Mouse (Mus musculus) frontal cortex, postnatal 14 days (tissue): ENCODE measurements around the gene Pbx2.

Experiments used
- DNase-seq, 2 experiments: peaks; one replicate each; pipeline ENCODE4 v3.0.0; 2022; ENCODE audit warnings: low spot score in 2 of 2

The Pbx2 gene

GRCm38 (mm10) chr17:34578070-34578469 lies 13.0 kb upstream of the Pbx2 start:
- DNase-seq = no peak

GRCm38 (mm10) chr17:34582528-34582927 lies 8.5 kb upstream of the Pbx2 start:
- DNase-seq = no peak

- no peak for DNase-seq
These were observed 7.7 kb upstream of the Pbx2 start for GRCm38 (mm10) chr17:34583397-34583796.

GRCm38 (mm10) chr17:34583819-34584218 lies 7.2 kb upstream of the Pbx2 start:
- no peak for DNase-seq

- DNase-seq = no peak
These were observed 5.9 kb upstream of the Pbx2 start for GRCm38 (mm10) chr17:34585121-34585520.

GRCm38 (mm10) chr17:34585877-34586771 lies 4.9 kb upstream of the Pbx2 start:
- DNase-seq = no peak

GRCm38 (mm10) chr17:34586796-34587422 lies 4.2 kb upstream of the Pbx2 start:
- peak; percentile 84 to 88 for DNase-seq

GRCm38 (mm10) chr17:34587423-34587811 lies 3.6 kb upstream of the Pbx2 start:
- DNase-seq = peak; percentile 95 to 97

GRCm38 (mm10) chr17:34587814-34588213 lies 3.3 kb upstream of the Pbx2 start:
- no peak for DNase-seq

- DNase-seq = no peak
These were observed 2.3 kb upstream of the Pbx2 start for GRCm38 (mm10) chr17:34588767-34589166.

GRCm38 (mm10) chr17:34589206-34589605 lies 1.9 kb upstream of the Pbx2 start:
- DNase-seq = no peak

- no peak for DNase-seq
These were observed 1.4 kb upstream of the Pbx2 start, which contains the start of gene Gpsm3 for GRCm38 (mm10) chr17:34589681-34590101. TSS of gene Gpsm3 (plus strand) at chr17:34589806.

GRCm38 (mm10) chr17:34590154-34590987 lies 695 bp upstream of the Pbx2 start:
- DNase-seq = no peak

GRCm38 (mm10) chr17:34591994-34592375 lies 919 bp downstream of the Pbx2 start:
- DNase-seq = peak in 1 of 2 experiments; percentile 69

GRCm38 (mm10) chr17:34592581-34593549 lies 1.8 kb downstream of the Pbx2 start:
- no peak for DNase-seq

- no peak for DNase-seq
These were observed 2.9 kb downstream of the Pbx2 start for GRCm38 (mm10) chr17:34593752-34594525.

- no peak for DNase-seq
These were observed 5.0 kb downstream of the Pbx2 start for GRCm38 (mm10) chr17:34596098-34596497.

- DNase-seq = no peak
These were observed 6.6 kb downstream of the Pbx2 start, which contains the start of gene Ager for GRCm38 (mm10) chr17:34597566-34598095. TSS of gene Ager (plus strand) at chr17:34597862.

- no peak for DNase-seq
These were observed 8.8 kb downstream of the Pbx2 start for GRCm38 (mm10) chr17:34599891-34600290.

GRCm38 (mm10) chr17:34601796-34602195 lies 10.7 kb downstream of the Pbx2 start:
- DNase-seq = no peak
